Mouse (Mus musculus) MEL (cell line): ENCODE results near the gene Cobl. TPM values are rescaled to one million over a fixed set of nuclear protein-coding genes. Genes with fewer than 3 reads are reported as not detected.

Experiments used
- DNase-seq: peaks from one replicate; pipeline ENCODE4 v3.0.0; 2011; ENCODE audit warnings: low read depth, low spot score
- H3K27ac ChIP-seq: 2 replicates; pipeline ENCODE4 v1.5.1; 2012; ENCODE audit warnings: low read depth, mild to moderate bottlenecking, control low read depth, low read length, moderate library complexity; ENCODE audit not compliant: control insufficient read depth
- H3K27me3 ChIP-seq, 2 experiments: fragments of 150-350 bp in 1 of 2; sonication (generic) in 1 of 2; 2 replicates each; pipeline ENCODE4 v1.6.1; 2012; ENCODE audit warnings: low read length in 2 of 2, mild to moderate bottlenecking in 2 of 2, improper control_type of control experiment in 1 of 2, moderate library complexity in 1 of 2; ENCODE audit not compliant: insufficient read depth in 2 of 2, control insufficient read depth in 1 of 2
- H3K36me3 ChIP-seq, 2 experiments: 2 replicates each; pipeline ENCODE4 v1.6.1; 2012 to 2014; ENCODE audit warnings: low read length in 2 of 2, improper control_type of control experiment in 1 of 2, inconsistent platforms in 1 of 2, mild to moderate bottlenecking in 1 of 2; ENCODE audit not compliant: insufficient read depth in 2 of 2, control insufficient read depth in 1 of 2
- H3K4me1 ChIP-seq, 2 experiments: fragments of 150-350 bp in 1 of 2; sonication (generic) in 1 of 2; 2 replicates each; pipeline ENCODE4 v1.6.1; 2012; ENCODE audit warnings: low read length in 2 of 2, improper control_type of control experiment in 1 of 2, mild to moderate bottlenecking in 1 of 2; ENCODE audit not compliant: insufficient read depth in 2 of 2, control insufficient read depth in 1 of 2
- H3K4me3 ChIP-seq, 2 experiments: fragments of 150-350 bp in 1 of 2; sonication (generic) in 1 of 2; 2 replicates each; pipeline ENCODE4 v1.5.1; 2012; ENCODE audit warnings: low read depth in 2 of 2, low read length in 2 of 2, mild to moderate bottlenecking in 2 of 2, moderate library complexity in 2 of 2, control low read depth in 1 of 2, improper control_type of control experiment in 1 of 2; ENCODE audit not compliant: control insufficient read depth in 1 of 2, insufficient read depth in 1 of 2
- H3K79me2 ChIP-seq: 2 replicates; pipeline ENCODE4 v1.6.1; 2012; ENCODE audit warnings: mild to moderate bottlenecking, low read length, moderate library complexity; ENCODE audit not compliant: control insufficient read depth, poor library complexity, insufficient read depth
- H3K9ac ChIP-seq: 2 replicates; pipeline ENCODE4 v1.6.1; 2012; ENCODE audit warnings: low read depth, mild to moderate bottlenecking, control low read depth, low read length, moderate library complexity; ENCODE audit not compliant: control insufficient read depth, poor library complexity, severe bottlenecking
- H3K9me3 ChIP-seq: fragments of 150-350 bp; sonication (generic); replicated peaks from 2 replicates; pipeline ENCODE4 v1.6.1; 2012; ENCODE audit warnings: mild to moderate bottlenecking, low read length, improper control_type of control experiment, moderate library complexity; ENCODE audit not compliant: insufficient read depth
- CTCF ChIP-seq, 3 experiments: IDR thresholded peaks in 2 of 3; conservative IDR thresholded peaks in 1 of 3; 2 replicates each; pipeline ENCODE4 v1.5.1; 2011 to 2012; ENCODE audit warnings: low read length in 3 of 3, low read depth in 2 of 3, mild to moderate bottlenecking in 2 of 3, improper control_type of control experiment in 1 of 3, inconsistent platforms in 1 of 3, mixed read lengths in 1 of 3, moderate library complexity in 1 of 3; ENCODE audit not compliant: control insufficient read depth in 1 of 3, insufficient read depth in 1 of 3, poor library complexity in 1 of 3, severe bottlenecking in 1 of 3
- ELF1 ChIP-seq: IDR thresholded peaks from 2 replicates; pipeline ENCODE4 v1.6.1; 2014; ENCODE audit warnings: low read depth, mild to moderate bottlenecking, inconsistent platforms, low read length, improper control_type of control experiment, moderate library complexity
- EP300 ChIP-seq, 2 experiments: IDR thresholded peaks; 2 replicates each; pipeline ENCODE4 v1.6.1; 2011; ENCODE audit warnings: improper control_type of control experiment in 2 of 2, low read length in 2 of 2, low read depth in 1 of 2, mild to moderate bottlenecking in 1 of 2
- GATA1 ChIP-seq: IDR thresholded peaks from 2 replicates; pipeline ENCODE4 v1.6.1; 2011; ENCODE audit warnings: low read depth, low read length, improper control_type of control experiment
- HCFC1 ChIP-seq: IDR thresholded peaks from 2 replicates; pipeline ENCODE4 v1.6.1; 2012; ENCODE audit warnings: low read depth, mild to moderate bottlenecking, inconsistent platforms, low read length, improper control_type of control experiment, moderate library complexity
- JUND ChIP-seq: IDR thresholded peaks from 2 replicates; pipeline ENCODE4 v1.6.1; 2011; ENCODE audit warnings: low read depth, mild to moderate bottlenecking, improper control_type of control experiment, low read length
- KAT2A ChIP-seq: conservative IDR thresholded peaks from 2 replicates; pipeline ENCODE4 v1.6.1; 2012; ENCODE audit warnings: low read depth, low read length, improper control_type of control experiment, inconsistent platforms
- MEF2A ChIP-seq: IDR thresholded peaks from 2 replicates; pipeline ENCODE4 v1.6.1; 2014; ENCODE audit warnings: low read depth, mild to moderate bottlenecking, inconsistent platforms, low read length, improper control_type of control experiment; ENCODE audit not compliant: poor library complexity, insufficient replicate concordance, severe bottlenecking; ENCODE audit errors: extremely low read depth
- MYC ChIP-seq: IDR thresholded peaks from 2 replicates; pipeline ENCODE4 v1.6.1; 2011; ENCODE audit warnings: low read depth, mild to moderate bottlenecking, low read length, improper control_type of control experiment, moderate library complexity
- NELFE ChIP-seq: IDR thresholded peaks from 2 replicates; pipeline ENCODE4 v1.6.1; 2011; ENCODE audit warnings: low read depth, low read length, improper control_type of control experiment
- NRF1 ChIP-seq: IDR thresholded peaks from 2 replicates; pipeline ENCODE4 v1.6.1; 2014; ENCODE audit warnings: low read depth, mild to moderate bottlenecking, inconsistent platforms, low read length, improper control_type of control experiment, moderate library complexity; ENCODE audit not compliant: poor library complexity, insufficient read depth, severe bottlenecking
- POLR2A ChIP-seq, 2 experiments: IDR thresholded peaks; 2 replicates each; pipeline ENCODE4 v1.6.1; 2011 to 2012; ENCODE audit warnings: low read length in 2 of 2, mild to moderate bottlenecking in 2 of 2, control low read depth in 1 of 2, improper control_type of control experiment in 1 of 2, low read depth in 1 of 2, moderate library complexity in 1 of 2; ENCODE audit not compliant: control insufficient read depth in 1 of 2, insufficient read depth in 1 of 2, poor library complexity in 1 of 2
- POLR2AphosphoS2 ChIP-seq: IDR thresholded peaks from 2 replicates; pipeline ENCODE4 v1.6.1; 2011; ENCODE audit warnings: low read length, improper control_type of control experiment
- POLR2AphosphoS5 ChIP-seq: IDR thresholded peaks from 2 replicates; pipeline ENCODE4 v1.6.1; 2012; ENCODE audit warnings: low read depth, borderline replicate concordance, mild to moderate bottlenecking, inconsistent platforms, low read length, moderate library complexity, mixed read lengths
- RAD21 ChIP-seq: IDR thresholded peaks from 2 replicates; pipeline ENCODE4 v1.6.1; 2011; ENCODE audit warnings: mild to moderate bottlenecking, low read depth, low read length, improper control_type of control experiment
- RCOR1 ChIP-seq: IDR thresholded peaks from 2 replicates; pipeline ENCODE4 v1.6.1; 2012; ENCODE audit warnings: low read depth, mild to moderate bottlenecking, inconsistent platforms, low read length, improper control_type of control experiment
- SMC3 ChIP-seq: IDR thresholded peaks from 2 replicates; pipeline ENCODE4 v1.6.1; 2011; ENCODE audit warnings: low read depth, low read length, improper control_type of control experiment
- TAL1 ChIP-seq: IDR thresholded peaks from 2 replicates; pipeline ENCODE4 v1.6.1; 2012; ENCODE audit warnings: mild to moderate bottlenecking, inconsistent platforms, low read length, moderate library complexity, mixed read lengths
- TBP ChIP-seq: IDR thresholded peaks from 2 replicates; pipeline ENCODE4 v1.8.0; 2011; ENCODE audit warnings: low read depth, low read length, improper control_type of control experiment
- UBTF ChIP-seq: IDR thresholded peaks from 2 replicates; pipeline ENCODE4 v1.6.1; 2012; ENCODE audit warnings: low read depth, mild to moderate bottlenecking, inconsistent platforms, low read length, improper control_type of control experiment, moderate library complexity, borderline replicate concordance; ENCODE audit not compliant: insufficient read depth
- USF1 ChIP-seq: IDR thresholded peaks from 2 replicates; pipeline ENCODE4 v1.6.1; 2014; ENCODE audit warnings: low read depth, mild to moderate bottlenecking, inconsistent platforms, low read length, improper control_type of control experiment, moderate library complexity
- ZKSCAN1 ChIP-seq: IDR thresholded peaks from 2 replicates; pipeline ENCODE4 v1.6.1; 2012; ENCODE audit warnings: low read depth, mild to moderate bottlenecking, inconsistent platforms, low read length, improper control_type of control experiment, moderate library complexity
- ZMIZ1 ChIP-seq: IDR thresholded peaks from 2 replicates; pipeline ENCODE4 v1.6.1; 2012; ENCODE audit warnings: low read depth, mild to moderate bottlenecking, inconsistent platforms, low read length, improper control_type of control experiment, moderate library complexity
- ZNF384 ChIP-seq: IDR thresholded peaks from 2 replicates; pipeline ENCODE4 v1.6.1; 2012; ENCODE audit warnings: low read depth, mild to moderate bottlenecking, inconsistent platforms, low read length, improper control_type of control experiment
- polyA plus RNA-seq, 2 experiments: library from polyadenylated mRNA; stranded (reverse) in 1 of 2; unstranded in 1 of 2; fragments of >175 nt in 1 of 2; fragments of >200 nt in 1 of 2; gene quantifications; 2 replicates each; pipeline versions ENCODE4 v1.2.1 to v1.2.4; 2012; ENCODE audit warnings: low replicate concordance in 2 of 2, low read depth in 1 of 2; ENCODE audit not compliant: insufficient read length in 2 of 2, insufficient read depth in 1 of 2, missing spikeins in 1 of 2
- total RNA-seq: library from RNA; depleted of rRNA; stranded (reverse); fragments of 300-350 nt; gene quantifications from 2 replicates; pipeline ENCODE4 v1.2.3, GENCODE M21; 2012

The Cobl gene
- total and polyA plus RNA-seq, 3 experiments = not detected

GRCm38 (mm10) chr11:12285319-12286021 lies 179.3 kb downstream of the Cobl start:
- no peaks in the 10 kb centered on the region for H3K4me1 ChIP-seq
- H3K27me3 ChIP-seq = peaks cover 0 to 1% of the 10 kb centered on the region in 2 experiments; a peak in 1 of 4 replicates
- H3K9ac ChIP-seq = no peak overlapping the region
- no peak for TF ChIP-seq ZKSCAN1
- no peak for TF ChIP-seq POLR2A (IDR thresholded peaks at IDR 0.05; ENCODE audit: control insufficient read depth in 1 of 2, insufficient read depth in 1 of 2, low read depth in 1 of 2, low read length in 2 of 2, poor library complexity in 1 of 2)
- no peak for TF ChIP-seq ZNF384
- TF ChIP-seq CTCF (IDR thresholded peaks at IDR 0.05 in 2 of 3, conservative IDR thresholded peaks at IDR 0.05 in 1 of 3; ENCODE audit: control insufficient read depth in 1 of 3, insufficient read depth in 1 of 3, low read depth in 2 of 3, low read length in 3 of 3, poor library complexity in 1 of 3, severe bottlenecking in 1 of 3) = no peak
- no peak for TF ChIP-seq USF1
- TF ChIP-seq MYC = no peak
- TF ChIP-seq GATA1 = no peak
- no peak for TF ChIP-seq ELF1
- H3K9me3 ChIP-seq = no peaks in the 10 kb centered on the region
- no peak overlapping the region for H3K27ac ChIP-seq
- no peaks in the 10 kb centered on the region for H3K79me2 ChIP-seq
- H3K36me3 ChIP-seq = no peaks in the 10 kb centered on the region
- DNase-seq = no peak
- H3K4me3 ChIP-seq = no peak overlapping the region

GRCm38 (mm10) chr11:12280711-12281110 lies 184.0 kb downstream of the Cobl start:
- Histone ChIP-seq H3K9ac (no peak overlapping the region), H3K9me3 (no peaks in the 10 kb centered on the region), H3K36me3 (no peaks in the 10 kb centered on the region), H3K27ac (no peak overlapping the region), H3K4me3 (no peak overlapping the region), H3K27me3 (no peaks in the 10 kb centered on the region), H3K4me1 (no peaks in the 10 kb centered on the region), H3K79me2 (no peaks in the 10 kb centered on the region)
- TF ChIP-seq EP300 (IDR thresholded peaks at IDR 0.05; ENCODE audit: low read depth in 1 of 2, low read length in 2 of 2) (no peak), TAL1 (no peak), RAD21 (no peak), MEF2A (no peak), POLR2AphosphoS2 (no peak), NELFE (no peak), SMC3 (no peak), POLR2AphosphoS5 (no peak), POLR2A (IDR thresholded peaks at IDR 0.05; ENCODE audit: control insufficient read depth in 1 of 2, insufficient read depth in 1 of 2, low read depth in 1 of 2, low read length in 2 of 2, poor library complexity in 1 of 2) (no peak), JUND (no peak), NRF1 (no peak), USF1 (no peak), KAT2A (no peak), UBTF (no peak), GATA1 (no peak), CTCF (IDR thresholded peaks at IDR 0.05 in 2 of 3, conservative IDR thresholded peaks at IDR 0.05 in 1 of 3; ENCODE audit: control insufficient read depth in 1 of 3, insufficient read depth in 1 of 3, low read depth in 2 of 3, low read length in 3 of 3, poor library complexity in 1 of 3, severe bottlenecking in 1 of 3) (no peak), ZMIZ1 (no peak), HCFC1 (no peak), RCOR1 (no peak), TBP (no peak)
- DNase-seq = no peak
